Mouse (Mus musculus) CH12.LX (cell line): ENCODE measurements around the gene Pik3r2.

Experiments
- CTCF ChIP-seq, 2 experiments: IDR thresholded peaks in 1 of 2; conservative IDR thresholded peaks in 1 of 2; 2 replicates each; pipeline ENCODE4 v1.5.1; 2011 to 2012; ENCODE audit warnings: low read depth in 2 of 2, low read length in 2 of 2, improper control_type of control experiment in 1 of 2, inconsistent platforms in 1 of 2, mild to moderate bottlenecking in 1 of 2, moderate library complexity in 1 of 2
- ETS1 ChIP-seq: conservative IDR thresholded peaks from 2 replicates; pipeline ENCODE4 v1.6.1; 2012; ENCODE audit warnings: low read depth, mild to moderate bottlenecking, inconsistent platforms, low read length, improper control_type of control experiment, moderate library complexity
- MYC ChIP-seq: IDR thresholded peaks from 2 replicates; pipeline ENCODE4 v1.6.1; 2011; ENCODE audit warnings: low read depth, mild to moderate bottlenecking, improper control_type of control experiment, low read length
- POLR2A ChIP-seq: IDR thresholded peaks from 2 replicates; pipeline ENCODE4 v1.6.1; 2011; ENCODE audit warnings: low read depth, mild to moderate bottlenecking, improper control_type of control experiment, low read length
- SIN3A ChIP-seq: IDR thresholded peaks from 2 replicates; pipeline ENCODE4 v1.6.1; 2012; ENCODE audit warnings: low read length, improper control_type of control experiment, inconsistent platforms
- USF1 ChIP-seq: IDR thresholded peaks from 2 replicates; pipeline ENCODE4 v1.6.1; 2014; ENCODE audit warnings: low read depth, mild to moderate bottlenecking, inconsistent platforms, low read length, improper control_type of control experiment
- ZC3H11A ChIP-seq: IDR thresholded peaks from 2 replicates; pipeline ENCODE4 v1.6.1; 2012; ENCODE audit warnings: low read depth, mild to moderate bottlenecking, inconsistent platforms, low read length, improper control_type of control experiment
- ZKSCAN1 ChIP-seq: IDR thresholded peaks from 2 replicates; pipeline ENCODE4 v1.6.1; 2012; ENCODE audit warnings: low read depth, inconsistent platforms, low read length, improper control_type of control experiment, borderline replicate concordance
- ZNF384 ChIP-seq: IDR thresholded peaks from 2 replicates; pipeline ENCODE4 v1.6.1; 2012; ENCODE audit warnings: low read depth, low read length, improper control_type of control experiment, inconsistent platforms

DNA sequence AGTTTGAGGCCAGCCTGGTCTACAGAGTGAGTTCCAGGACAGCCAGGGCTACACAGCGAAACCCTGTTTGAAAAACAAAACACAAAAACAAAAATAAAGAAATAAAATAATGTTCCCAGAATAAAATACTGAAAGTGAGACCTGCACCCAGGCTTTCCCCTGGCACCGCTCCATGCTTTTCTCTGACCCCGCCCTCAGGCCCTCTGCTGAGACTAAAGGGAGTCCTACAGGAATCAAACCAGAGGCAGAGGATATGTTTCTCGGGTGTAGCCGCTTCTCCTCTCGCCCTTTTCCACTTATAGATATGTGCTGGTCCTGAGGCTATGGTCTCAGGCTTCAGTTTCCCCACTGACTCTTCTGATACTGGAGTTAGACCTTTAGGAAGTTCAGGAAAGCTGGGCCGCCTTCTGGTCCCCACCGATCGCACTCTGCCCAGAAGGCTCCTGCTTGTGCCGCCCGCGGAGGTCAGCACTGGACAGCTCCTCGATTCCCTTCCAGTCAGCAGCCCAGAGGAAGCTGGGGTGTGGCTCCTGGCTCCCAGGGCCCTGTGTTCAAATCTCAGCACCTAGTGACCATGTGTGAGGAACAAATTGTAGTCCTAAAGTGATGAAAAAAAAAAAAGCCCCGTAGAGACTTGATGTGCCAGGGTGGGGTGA lies 50.6 kb downstream of the Pik3r2 start:
- no peak for TF ChIP-seq CTCF (conservative IDR thresholded peaks at IDR 0.05 in 1 of 2, IDR thresholded peaks at IDR 0.05 in 1 of 2; ENCODE audit: low read depth in 2 of 2, low read length in 2 of 2)
- no peak for TF ChIP-seq ETS1
- TF ChIP-seq ZC3H11A: no peak
- TF ChIP-seq POLR2A: no peak
- no peak for TF ChIP-seq SIN3A
- no peak for TF ChIP-seq ZNF384
- no peak for TF ChIP-seq USF1
- TF ChIP-seq ZKSCAN1: no peak
- TF ChIP-seq MYC: no peak
